In genomic region chr11:119407977-119408376, GRCm38 (mm10) we compare ENCODE assay signal across 24 mouse cellular contexts. TPM values are rescaled to one million over a fixed set of nuclear protein-coding genes. Genes with fewer than 3 reads are reported as not detected.
DNase-seq lines count a peak whose midpoint lies in the region; ATAC-seq and TF ChIP-seq lines count a peak whose summit lies in the region.
"Had no signal": no experiment of that assay in that cellular context is flagged by ENCODE, and none has a peak within 500 bp of the region (broad histone marks: within the 10 kb centered on the region; RNA-seq: fewer than 3 reads in every experiment).

No protein-coding gene starts in this region.

- 47% methylated on average over 5 of the region's 5 CpGs for WGBS in stomach, postnatal 0 days
- WGBS in forebrain, embryonic 12.5 days = 54% methylated on average over 5 of the region's 5 CpGs

- TF ChIP-seq CTCF in MEL (IDR thresholded peaks at IDR 0.05 in 2 of 3, conservative IDR thresholded peaks at IDR 0.05 in 1 of 3; ENCODE audit: control insufficient read depth in 1 of 3, insufficient read depth in 1 of 3, low read depth in 2 of 3, low read length in 3 of 3, poor library complexity in 1 of 3, severe bottlenecking in 1 of 3) = no peak
- TF ChIP-seq CTCF in stomach, postnatal 0 days (IDR thresholded peaks at IDR 0.05; ENCODE audit: low read depth) = no peak

- 0 out of 2 replicates have a peak, but pooled peaks have one; percentile 11 for ATAC-seq in erythroblast, adult 5-6 weeks (replicated peaks; ENCODE audit: low FRiP score, poor library complexity, severe bottlenecking)
- peak; percentile 33; the same call in 1 of the 2 replicates for ATAC-seq in stomach, postnatal 0 days (ENCODE audit: low FRiP score, low TSS enrichment)
- ATAC-seq in forebrain, embryonic 12.5 days (ENCODE audit: low FRiP score) = no peak
- ATAC-seq: activated CD4-positive, CD25-positive, alpha-beta regulatory T cell, adult 4 months; CD4-positive, CD25-positive, alpha-beta regulatory T cell, adult 4 months; forebrain, embryonic 13.5 days; forebrain, embryonic 16.5 days; Patski had no signal

- H3K4me3 ChIP-seq in MEL (ENCODE audit: control insufficient read depth in 1 of 2, insufficient read depth in 1 of 2, low read depth in 2 of 2, low read length in 2 of 2) = no peak overlapping the region
- H3K4me3 ChIP-seq in stomach, postnatal 0 days (ENCODE audit: low read depth, low read length) = no peak overlapping the region
- no peak overlapping the region for H3K4me3 ChIP-seq in forebrain, embryonic 12.5 days (replicated peaks)
- H3K4me3 ChIP-seq: embryonic facial prominence, embryonic 12.5 days; embryonic facial prominence, embryonic 15.5 days; erythroblast, embryonic 14.5 days; forebrain, embryonic 13.5 days; hindbrain, embryonic 12.5 days; hindbrain, embryonic 15.5 days had no signal

- no peak for TF ChIP-seq RAD21 in MEL (IDR thresholded peaks at IDR 0.05; ENCODE audit: low read depth, low read length)

- no peak overlapping the region for H3K27ac ChIP-seq in MEL (ENCODE audit: control insufficient read depth, low read depth, low read length)
- H3K27ac ChIP-seq in stomach, postnatal 0 days (replicated peaks) = no peak overlapping the region
- no peak overlapping the region for H3K27ac ChIP-seq in forebrain, embryonic 12.5 days
- H3K27ac ChIP-seq: embryonic facial prominence, embryonic 12.5 days; embryonic facial prominence, embryonic 15.5 days; forebrain, embryonic 13.5 days; hindbrain, embryonic 12.5 days; hindbrain, embryonic 15.5 days had no signal

- TF ChIP-seq POLR2A in MEL (IDR thresholded peaks at IDR 0.05; ENCODE audit: control insufficient read depth in 1 of 2, insufficient read depth in 1 of 2, low read depth in 1 of 2, low read length in 2 of 2, poor library complexity in 1 of 2) = no peak

- H3K4me1 ChIP-seq in MEL (ENCODE audit: control insufficient read depth in 1 of 2, insufficient read depth in 2 of 2, low read length in 2 of 2) = no peaks in the 10 kb centered on the region
- no peaks in the 10 kb centered on the region for H3K4me1 ChIP-seq in stomach, postnatal 0 days (replicated peaks; ENCODE audit: control insufficient read depth, insufficient read depth)
- no peaks in the 10 kb centered on the region for H3K4me1 ChIP-seq in forebrain, embryonic 12.5 days
- H3K4me1 ChIP-seq: embryonic facial prominence, embryonic 12.5 days; embryonic facial prominence, embryonic 15.5 days; forebrain, embryonic 13.5 days; hindbrain, embryonic 12.5 days; hindbrain, embryonic 15.5 days had no signal

- no peaks in the 10 kb centered on the region for H3K79me2 ChIP-seq in MEL (ENCODE audit: control insufficient read depth, insufficient read depth, low read length, poor library complexity)

- no peaks in the 10 kb centered on the region; a peak in 1 of 4 replicates for H3K36me3 ChIP-seq in MEL (ENCODE audit: control insufficient read depth in 1 of 2, insufficient read depth in 2 of 2, low read length in 2 of 2)
- H3K36me3 ChIP-seq in stomach, postnatal 0 days (ENCODE audit: control insufficient read depth, insufficient read depth, low read length) = peaks cover 9% of the 10 kb centered on the region
- H3K36me3 ChIP-seq in forebrain, embryonic 12.5 days (replicated peaks) = no peaks in the 10 kb centered on the region
- H3K36me3 ChIP-seq: embryonic facial prominence, embryonic 12.5 days; embryonic facial prominence, embryonic 15.5 days; hindbrain, embryonic 12.5 days; hindbrain, embryonic 15.5 days had no signal

- H3K27me3 ChIP-seq in MEL (ENCODE audit: control insufficient read depth in 1 of 2, insufficient read depth in 2 of 2, low read length in 2 of 2) = no peaks in the 10 kb centered on the region
- no peaks in the 10 kb centered on the region for H3K27me3 ChIP-seq in stomach, postnatal 0 days (ENCODE audit: control insufficient read depth, insufficient read depth, low read length)
- no peaks in the 10 kb centered on the region for H3K27me3 ChIP-seq in forebrain, embryonic 12.5 days
- H3K27me3 ChIP-seq: embryonic facial prominence, embryonic 15.5 days; forebrain, embryonic 13.5 days; hindbrain, embryonic 12.5 days; hindbrain, embryonic 15.5 days; Patski had no signal

- H3K9me3 ChIP-seq in MEL (replicated peaks; ENCODE audit: insufficient read depth, low read length) = no peaks in the 10 kb centered on the region
- no peaks in the 10 kb centered on the region for H3K9me3 ChIP-seq in stomach, postnatal 0 days (ENCODE audit: control insufficient read depth, low read length)
- no peaks in the 10 kb centered on the region for H3K9me3 ChIP-seq in forebrain, embryonic 12.5 days
- H3K9me3 ChIP-seq: embryonic facial prominence, embryonic 12.5 days; embryonic facial prominence, embryonic 15.5 days; forebrain, embryonic 13.5 days; hindbrain, embryonic 12.5 days; hindbrain, embryonic 15.5 days had no signal

- H3K9ac ChIP-seq in MEL (ENCODE audit: control insufficient read depth, low read depth, low read length, poor library complexity, severe bottlenecking) = no peak overlapping the region
- H3K9ac ChIP-seq in stomach, postnatal 0 days (ENCODE audit: low read length) = no peak overlapping the region
- H3K9ac ChIP-seq in forebrain, embryonic 12.5 days = no peak overlapping the region
- H3K9ac ChIP-seq: embryonic facial prominence, embryonic 12.5 days; embryonic facial prominence, embryonic 15.5 days; forebrain, embryonic 13.5 days; hindbrain, embryonic 12.5 days; hindbrain, embryonic 15.5 days had no signal

- no peak overlapping the region for H3K4me2 ChIP-seq in stomach, postnatal 0 days (replicated peaks; ENCODE audit: low read depth)
- H3K4me2 ChIP-seq in forebrain, embryonic 12.5 days = no peak overlapping the region
- H3K4me2 ChIP-seq: embryonic facial prominence, embryonic 12.5 days; embryonic facial prominence, embryonic 15.5 days; forebrain, embryonic 13.5 days; heart, embryonic 11.5 days; hindbrain, embryonic 12.5 days; hindbrain, embryonic 15.5 days had no signal

- DNase-seq in ES-CJ7 (ENCODE audit: low read depth, low spot score) = peak; percentile 55
- peak; percentile 28 for DNase-seq in MEL (ENCODE audit: low read depth, low spot score)
- no peak for DNase-seq in stomach, postnatal 0 days (ENCODE audit: low spot score)
- DNase-seq in testis, postnatal 14 days (ENCODE audit: low spot score) = no peak
- DNase-seq: adrenal gland, postnatal 10 days; adrenal gland, postnatal 36 days; cerebellum, adult 18-20 months; cerebellum, adult 9-10 months; cerebellum, postnatal 25 days; gastrocnemius, postnatal 10 days; heart, adult 11 months had no signal

- no peak for TF ChIP-seq EP300 in MEL (IDR thresholded peaks at IDR 0.05; ENCODE audit: low read depth in 1 of 2, low read length in 2 of 2)
- no peak for TF ChIP-seq EP300 in stomach, postnatal 0 days (optimal IDR thresholded peaks at IDR 0.05)

TF ChIP-seq in MEL, 35 proteins besides CTCF, POLR2A, EP300 and RAD21:
- TF ChIP-seq ZC3H11A (IDR thresholded peaks at IDR 0.05; ENCODE audit: low read depth, low read length) (no peak), E2F4 (IDR thresholded peaks at IDR 0.05; ENCODE audit: borderline replicate concordance, low read depth, low read length) (no peak), GABPA (IDR thresholded peaks at IDR 0.05; ENCODE audit: low read depth, low read length) (no peak), JUND (IDR thresholded peaks at IDR 0.05; ENCODE audit: low read depth, low read length) (no peak), GATA1 (IDR thresholded peaks at IDR 0.05; ENCODE audit: low read depth, low read length) (no peak), NELFE (IDR thresholded peaks at IDR 0.05; ENCODE audit: low read depth, low read length) (no peak), MAZ (IDR thresholded peaks at IDR 0.05; ENCODE audit: low read depth, low read length) (no peak), MAFK (IDR thresholded peaks at IDR 0.05; ENCODE audit: borderline replicate concordance, low read depth, low read length) (no peak), RCOR1 (IDR thresholded peaks at IDR 0.05; ENCODE audit: low read depth, low read length) (no peak), UBTF (IDR thresholded peaks at IDR 0.05; ENCODE audit: borderline replicate concordance, insufficient read depth, low read depth, low read length) (no peak), USF1 (IDR thresholded peaks at IDR 0.05; ENCODE audit: low read depth, low read length) (no peak), TBP (IDR thresholded peaks at IDR 0.05; ENCODE audit: low read depth, low read length) (no peak), MAX (IDR thresholded peaks at IDR 0.05; ENCODE audit: low read length) (no peak), HCFC1 (IDR thresholded peaks at IDR 0.05; ENCODE audit: low read depth, low read length) (no peak), MYC (IDR thresholded peaks at IDR 0.05; ENCODE audit: low read depth, low read length) (no peak)

RNA-seq across cellular contexts. Expression of gene Rnf213, which starts 15.1 kb away (rescaled TPM):
- total RNA-seq in MEL (2012; rRNA removed) = 6.6 and 11.6 TPM in 2 replicates
- polyA plus RNA-seq in MEL (2012; ENCODE audit: insufficient read depth in 1 of 2, insufficient read length in 2 of 2, low read depth in 1 of 2, low replicate concordance in 2 of 2, missing spikeins in 1 of 2) = 10 to 100 TPM in 1 of 2 experiments, not detected in 1; 10.7 TPM
- 90.7 and 93.4 TPM in 2 replicates for total RNA-seq in erythroblast, adult 5-6 weeks (2015; ENCODE audit: low replicate concordance)
- 77.5 and 79.4 TPM in 2 replicates for total RNA-seq in erythroblast, adult 5-6 weeks (2017; ENCODE audit: low replicate concordance)
- polyA plus RNA-seq in stomach, postnatal 0 days (2015; fragmentation: Nextera tagmentation; extraction: Ambion mirVana) = 4.4 and 5.5 TPM in 2 replicates
- 1.9 and 2.0 TPM in 2 replicates for polyA plus RNA-seq in forebrain, embryonic 12.5 days (2016; fragmentation: Nextera tagmentation; extraction: Ambion mirVana)

RNA-seq across cellular contexts. Expression of gene Slc26a11, which starts 52.6 kb away (rescaled TPM):
- total RNA-seq in MEL (2012; rRNA removed) = not detected in 2 replicates
- under 1 TPM in 1 of 2 experiments, not detected in 1; 0.04 TPM for polyA plus RNA-seq in MEL (2012; ENCODE audit: insufficient read depth in 1 of 2, insufficient read length in 2 of 2, low read depth in 1 of 2, low replicate concordance in 2 of 2, missing spikeins in 1 of 2)
- not detected in 2 replicates for total RNA-seq in erythroblast, adult 5-6 weeks (2015; ENCODE audit: low replicate concordance)
- total RNA-seq in erythroblast, adult 5-6 weeks (2017; ENCODE audit: low replicate concordance) = 0.70 TPM in 1 of 2 replicates, not detected in the other
- 3.6 and 4.7 TPM in 2 replicates for polyA plus RNA-seq in stomach, postnatal 0 days (2015; fragmentation: Nextera tagmentation; extraction: Ambion mirVana)
- polyA plus RNA-seq in forebrain, embryonic 12.5 days (2016; fragmentation: Nextera tagmentation; extraction: Ambion mirVana) = 5.1 and 6.3 TPM in 2 replicates
- polyA plus RNA-seq: erythroblast, embryonic 14.5 days had no signal

RNA-seq across cellular contexts. Expression of gene Sgsh, which starts 52.6 kb away (rescaled TPM):
- total RNA-seq in MEL (2012; rRNA removed) = 0.12 TPM in 1 of 2 replicates, not detected in the other
- under 1 TPM in 1 of 2 experiments, not detected in 1; 0.25 TPM for polyA plus RNA-seq in MEL (2012; ENCODE audit: insufficient read depth in 1 of 2, insufficient read length in 2 of 2, low read depth in 1 of 2, low replicate concordance in 2 of 2, missing spikeins in 1 of 2)
- total RNA-seq in erythroblast, adult 5-6 weeks (2015; ENCODE audit: low replicate concordance) = 0.77 and 4.2 TPM in 2 replicates
- 1.5 and 3.2 TPM in 2 replicates for total RNA-seq in erythroblast, adult 5-6 weeks (2017; ENCODE audit: low replicate concordance)
- 6.7 and 7.7 TPM in 2 replicates for polyA plus RNA-seq in stomach, postnatal 0 days (2015; fragmentation: Nextera tagmentation; extraction: Ambion mirVana)
- 4.4 and 6.2 TPM in 2 replicates for polyA plus RNA-seq in forebrain, embryonic 12.5 days (2016; fragmentation: Nextera tagmentation; extraction: Ambion mirVana)

Comparison
In these comparisons a context has a peak if more than half of its experiments do, and no peak if none do; other contexts are left out.
1. DNase-seq: peak in ES-CJ7 (single experiment) and MEL (single experiment); none in stomach, postnatal 0 days (single experiment) and testis, postnatal 14 days (single experiment).